Mouse (Mus musculus) forebrain, embryonic 15.5 days (tissue): Measurements from ENCODE around the gene Tnr. TPM values are rescaled to one million over a fixed set of nuclear protein-coding genes. Genes with fewer than 3 reads are reported as not detected.
A peak's percentile ranks its signal among the peaks of the same experiment; 100 is the strongest.

Experiments
- ATAC-seq: fragments of 200-750 bp; cut with Nextera tagmentation; replicated peaks from 2 replicates; pipeline ENCODE4 v1.8.0; 2017; ENCODE audit warnings: mild to moderate bottlenecking, moderate TSS enrichment, moderate library complexity
- H3K27ac ChIP-seq: fragments of 300-500 bp; sonication (generic); replicated peaks from 2 replicates; pipeline ENCODE4 v1.5.1; 2015; ENCODE audit warnings: mild to moderate bottlenecking, inconsistent platforms
- H3K27me3 ChIP-seq: fragments of 300-500 bp; sonication (generic); 2 replicates; pipeline ENCODE4 v1.6.1; 2015; ENCODE audit warnings: inconsistent platforms
- H3K36me3 ChIP-seq: fragments of 300-500 bp; sonication (generic); 2 replicates; pipeline ENCODE4 v1.6.1; 2015; ENCODE audit warnings: mild to moderate bottlenecking, inconsistent platforms
- H3K4me1 ChIP-seq: fragments of 300-500 bp; sonication (generic); 2 replicates; pipeline ENCODE4 v1.6.1; 2015; ENCODE audit warnings: inconsistent platforms
- H3K4me2 ChIP-seq: fragments of 300-500 bp; sonication (generic); replicated peaks from 2 replicates; pipeline ENCODE4 v1.6.1; 2015; ENCODE audit warnings: mild to moderate bottlenecking, inconsistent platforms
- H3K4me3 ChIP-seq: fragments of 300-500 bp; sonication (generic); 2 replicates; pipeline ENCODE4 v1.5.1; 2015; ENCODE audit warnings: mild to moderate bottlenecking, inconsistent platforms
- H3K9ac ChIP-seq: fragments of 300-500 bp; sonication (generic); replicated peaks from 2 replicates; pipeline ENCODE4 v1.6.1; 2015; ENCODE audit warnings: mild to moderate bottlenecking, inconsistent platforms
- H3K9me3 ChIP-seq: fragments of 300-500 bp; sonication (generic); 2 replicates; pipeline ENCODE4 v1.6.1; 2016; ENCODE audit warnings: inconsistent platforms
- WGBS: fragments of 180-500 bp; shearing (Covaris S2); methylation state at CpG from one replicate; pipeline ENCODE4 v1.1.7; 2015; ENCODE audit warnings: mixed read lengths; 5-methylcytosine and 5-hydroxymethylcytosine counted together
- polyA plus RNA-seq: library from polyadenylated mRNA; unstranded; fragments of >200 nt; fragmentation: Nextera tagmentation; extraction: Ambion mirVana; gene quantifications from 2 replicates; pipeline ENCODE4 v1.2.1, GENCODE M21; 2015

Gene Tnr
- polyA plus RNA-seq, 1 experiment from 2014 or later = 6.7 TPM

DNA sequence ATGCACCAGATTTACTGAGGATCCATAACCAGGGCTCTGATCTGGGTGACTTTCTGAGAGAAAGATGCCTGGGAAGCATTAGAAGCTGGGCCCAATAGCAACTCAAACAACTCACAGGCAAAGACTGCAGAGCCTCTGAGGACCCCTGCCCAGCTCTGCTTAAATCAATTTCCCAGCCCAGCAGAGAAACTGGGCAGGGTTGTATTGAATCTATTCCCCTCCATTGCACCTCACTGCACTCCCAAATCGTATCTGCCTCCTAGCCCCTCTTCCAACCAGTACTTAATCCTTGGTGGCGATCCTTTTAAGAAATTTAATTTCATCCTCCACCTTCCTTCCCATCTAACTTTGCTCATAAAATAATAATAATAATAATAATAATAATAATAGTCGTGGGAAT is 253.5 kb downstream of the Tnr start:
- Histone ChIP-seq H3K4me1 (peaks cover 8% of the 10 kb centered on the region; the same call in 1 of the 2 replicates), H3K4me2 (no peak overlapping the region), H3K27me3 (no peaks in the 10 kb centered on the region), H3K27ac (no peak overlapping the region), H3K9me3 (no peaks in the 10 kb centered on the region), H3K4me3 (no peak overlapping the region), H3K9ac (no peak overlapping the region), H3K36me3 (no peaks in the 10 kb centered on the region)
- ATAC-seq = no peak
- 30% methylated on average over 3 of the region's 3 CpGs for WGBS

DNA sequence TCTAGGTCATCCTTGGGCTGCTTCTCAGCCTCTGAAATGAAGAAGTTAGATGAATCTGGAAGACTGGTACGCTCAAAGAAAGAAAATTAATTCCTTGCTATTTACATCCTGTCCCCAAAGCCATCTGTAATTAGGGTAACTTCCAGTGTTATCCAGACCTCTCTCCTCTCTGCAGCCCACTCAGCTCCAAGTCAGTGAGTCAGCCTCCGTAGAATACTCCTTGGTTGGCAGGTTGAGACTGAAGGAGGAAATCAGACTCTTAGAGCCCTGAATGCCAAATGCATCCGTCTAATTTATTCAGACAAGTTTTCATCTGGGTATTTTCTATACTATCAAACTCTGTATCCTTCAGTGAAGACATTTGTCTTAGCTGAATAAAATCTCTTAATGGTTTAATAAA is 255.9 kb downstream of the Tnr start:
- Histone ChIP-seq H3K4me2 (no peak overlapping the region), H3K4me1 (peaks cover 8% of the 10 kb centered on the region; the same call in 1 of the 2 replicates), H3K9ac (no peak overlapping the region), H3K9me3 (no peaks in the 10 kb centered on the region), H3K4me3 (no peak overlapping the region), H3K27ac (no peak overlapping the region), H3K36me3 (no peaks in the 10 kb centered on the region), H3K27me3 (no peaks in the 10 kb centered on the region)
- 83% methylated on average over 3 of the region's 3 CpGs for WGBS
- no peak for ATAC-seq

DNA sequence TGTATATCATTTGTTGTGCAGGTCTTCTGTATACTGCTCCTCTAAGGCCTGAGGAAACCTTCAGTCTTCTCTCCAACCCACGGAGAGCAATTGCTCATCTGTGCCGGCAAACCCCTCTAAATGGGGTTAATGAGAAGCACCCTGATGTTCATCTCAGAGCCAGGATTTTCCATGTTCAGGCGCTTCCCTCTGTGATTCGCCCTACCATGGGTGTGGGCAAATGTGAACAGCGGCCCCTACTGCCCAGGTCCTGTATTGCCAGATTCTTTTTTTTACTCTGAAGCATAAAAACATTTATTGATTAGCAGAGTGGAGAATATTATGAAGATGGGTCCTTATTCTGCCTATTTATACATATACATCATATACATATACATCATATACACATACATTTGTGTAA is 260.3 kb downstream of the Tnr start:
- Histone ChIP-seq H3K9me3 (no peaks in the 10 kb centered on the region), H3K4me3 (no peak overlapping the region), H3K36me3 (no peaks in the 10 kb centered on the region), H3K4me1 (no peaks in the 10 kb centered on the region), H3K9ac (no peak overlapping the region), H3K27me3 (no peaks in the 10 kb centered on the region), H3K4me2 (no peak overlapping the region), H3K27ac (no peak overlapping the region)
- 23% methylated on average over 5 of the region's 5 CpGs for WGBS
- peak; percentile 68 for ATAC-seq

DNA sequence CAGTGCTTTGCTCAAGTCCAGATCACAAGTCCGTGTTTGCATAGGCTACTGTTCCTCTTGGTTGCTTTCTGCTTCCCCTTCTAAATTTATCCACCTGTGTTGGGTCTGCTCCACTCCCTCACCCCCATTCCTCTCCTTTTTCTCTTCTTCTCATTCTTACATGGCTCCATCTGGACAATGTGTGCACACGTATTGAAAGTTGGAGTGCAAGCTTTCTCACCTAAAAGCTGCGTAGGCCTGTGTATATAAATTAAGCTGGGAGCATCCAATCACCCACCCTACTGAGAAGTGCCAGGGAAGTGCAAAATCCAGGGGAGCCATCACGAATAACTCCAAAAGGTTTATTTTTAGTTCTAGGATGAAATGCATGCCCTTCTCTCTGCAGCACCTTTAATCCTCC is 264.7 kb downstream of the Tnr start:
- H3K9me3 ChIP-seq = no peaks in the 10 kb centered on the region
- no peak for ATAC-seq
- WGBS = 72% methylated on average over 4 of the region's 4 CpGs
- H3K27me3 ChIP-seq = no peaks in the 10 kb centered on the region
- no peaks in the 10 kb centered on the region for H3K4me1 ChIP-seq
- no peak overlapping the region for H3K4me3 ChIP-seq
- no peak overlapping the region for H3K27ac ChIP-seq
- no peak overlapping the region for H3K4me2 ChIP-seq
- H3K9ac ChIP-seq = no peak overlapping the region
- H3K36me3 ChIP-seq = no peaks in the 10 kb centered on the region

DNA sequence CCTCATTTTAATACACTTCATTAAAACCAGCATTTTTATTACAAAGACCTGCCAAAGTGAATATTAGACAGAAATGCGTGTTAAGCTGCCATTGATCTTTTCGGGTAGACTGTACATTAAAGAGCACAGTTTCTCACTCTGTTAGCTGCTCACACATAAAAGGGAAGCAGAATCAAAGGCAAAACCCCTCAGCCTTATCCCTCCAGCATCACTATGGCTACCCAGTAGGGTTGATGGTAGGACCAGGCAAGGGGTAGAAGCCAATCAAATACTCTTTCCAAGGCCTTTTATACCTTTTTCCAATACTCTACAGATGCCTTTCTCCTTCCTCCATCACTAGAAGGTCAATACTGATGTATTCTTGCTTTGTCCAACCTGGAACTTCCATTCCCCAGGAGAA is 269.0 kb downstream of the Tnr start:
- no peak overlapping the region for H3K4me2 ChIP-seq
- no peak; the same call in 1 of the 2 replicates for ATAC-seq
- H3K9ac ChIP-seq = no peak overlapping the region
- H3K9me3 ChIP-seq = no peaks in the 10 kb centered on the region
- no peak overlapping the region for H3K4me3 ChIP-seq
- no peaks in the 10 kb centered on the region for H3K4me1 ChIP-seq
- H3K36me3 ChIP-seq = no peaks in the 10 kb centered on the region
- H3K27ac ChIP-seq = no peak overlapping the region
- H3K27me3 ChIP-seq = no peaks in the 10 kb centered on the region
- WGBS = 94% methylated on average over 2 of the region's 2 CpGs

DNA sequence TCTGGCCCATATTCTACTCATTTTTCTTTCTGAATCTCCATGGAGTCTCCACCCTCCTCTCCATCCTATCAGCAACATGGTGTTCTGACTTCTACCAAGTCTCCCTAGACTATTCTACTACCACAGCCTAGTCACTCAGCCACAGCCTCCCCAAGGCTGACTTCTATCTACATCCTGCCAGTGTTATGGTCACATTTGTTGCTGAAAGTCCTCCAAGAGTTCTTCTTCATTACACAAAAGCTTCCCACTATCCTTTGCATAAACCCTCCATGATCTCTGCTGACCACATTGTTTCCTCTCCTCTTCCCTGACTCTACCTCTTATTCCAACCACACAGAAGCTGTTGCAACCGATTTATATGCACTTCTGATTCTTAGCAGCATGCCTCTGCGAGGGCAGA is 272.5 kb downstream of the Tnr start:
- Histone ChIP-seq H3K4me2 (no peak overlapping the region), H3K4me1 (no peaks in the 10 kb centered on the region), H3K9ac (no peak overlapping the region), H3K27me3 (no peaks in the 10 kb centered on the region), H3K27ac (no peak overlapping the region), H3K36me3 (no peaks in the 10 kb centered on the region), H3K9me3 (no peaks in the 10 kb centered on the region), H3K4me3 (no peak overlapping the region)
- 89% methylated on average over 2 of the region's 2 CpGs for WGBS
- ATAC-seq = no peak

DNA sequence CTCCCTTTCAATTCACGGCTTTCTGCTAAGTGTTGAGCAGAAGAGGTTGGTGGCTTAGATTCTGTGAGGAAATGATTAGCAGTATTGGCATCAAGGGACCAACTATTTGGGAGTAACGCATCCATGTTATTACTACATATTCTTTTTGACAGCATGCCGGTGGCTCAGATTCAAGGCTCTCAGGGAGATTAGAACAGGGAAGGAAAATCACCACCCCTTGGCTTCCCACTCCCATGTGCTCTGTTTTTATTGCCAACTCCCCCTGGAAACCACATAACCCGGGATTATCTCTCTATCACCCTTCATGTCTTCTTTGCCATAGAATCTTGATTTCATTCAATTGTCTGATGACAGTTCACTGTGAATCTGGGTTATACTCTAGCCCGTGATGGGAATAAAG is 276.8 kb downstream of the Tnr start:
- ATAC-seq = no peak
- no peaks in the 10 kb centered on the region for H3K4me1 ChIP-seq
- H3K27ac ChIP-seq = no peak overlapping the region
- no peaks in the 10 kb centered on the region for H3K27me3 ChIP-seq
- no peak overlapping the region for H3K4me2 ChIP-seq
- no peak overlapping the region for H3K4me3 ChIP-seq
- WGBS = 81% methylated on average over 5 of the region's 5 CpGs
- H3K36me3 ChIP-seq = no peaks in the 10 kb centered on the region
- H3K9me3 ChIP-seq = no peaks in the 10 kb centered on the region
- no peak overlapping the region for H3K9ac ChIP-seq

DNA sequence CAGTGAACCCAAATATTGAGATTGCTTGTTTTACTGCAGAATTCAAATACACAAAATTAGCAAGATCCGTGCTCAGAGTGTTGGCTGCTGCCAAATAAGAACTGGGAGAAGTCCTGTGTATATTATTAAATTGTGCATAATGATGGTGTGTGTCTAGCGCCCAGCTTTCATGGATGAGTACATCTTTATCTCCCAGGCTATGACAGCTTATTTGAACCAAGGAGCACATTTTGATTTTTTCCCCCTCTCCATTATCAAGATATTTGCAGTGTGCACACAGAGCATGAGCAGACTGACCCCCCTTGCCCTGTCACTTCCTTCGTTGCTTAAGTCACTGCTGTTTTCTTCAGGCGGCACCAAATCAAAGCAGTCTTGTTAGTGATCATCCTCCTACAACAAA is 278.2 kb downstream of the Tnr start:
- H3K4me1 ChIP-seq = no peaks in the 10 kb centered on the region
- no peaks in the 10 kb centered on the region for H3K9me3 ChIP-seq
- no peak overlapping the region for H3K9ac ChIP-seq
- WGBS = 57% methylated on average over 4 of the region's 4 CpGs
- H3K27ac ChIP-seq = no peak overlapping the region
- H3K4me3 ChIP-seq = no peak overlapping the region
- no peaks in the 10 kb centered on the region for H3K27me3 ChIP-seq
- no peak overlapping the region for H3K4me2 ChIP-seq
- no peaks in the 10 kb centered on the region for H3K36me3 ChIP-seq
- no peak; the same call in 1 of the 2 replicates for ATAC-seq

DNA sequence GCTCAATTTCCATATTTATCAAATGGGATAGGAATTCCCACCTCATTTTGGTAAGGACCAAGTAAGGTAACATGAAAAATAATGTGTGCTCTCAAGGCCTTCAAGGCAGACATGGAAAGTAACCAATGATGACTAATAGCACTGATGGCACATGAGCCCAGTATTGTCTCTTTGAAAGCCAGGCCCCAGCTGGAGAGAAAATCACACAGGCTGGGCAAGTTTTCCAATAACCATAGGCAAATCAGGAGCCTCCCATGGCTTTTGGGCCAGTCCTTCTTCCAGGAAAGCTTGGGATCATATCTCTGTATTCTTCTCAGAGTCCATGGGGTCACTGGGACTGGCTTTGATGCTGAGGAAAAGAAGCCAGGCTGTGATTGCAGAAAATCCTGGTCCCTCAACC is 280.1 kb downstream of the Tnr start:
- no peak overlapping the region for H3K4me2 ChIP-seq
- no peaks in the 10 kb centered on the region for H3K9me3 ChIP-seq
- no peaks in the 10 kb centered on the region for H3K27me3 ChIP-seq
- no peaks in the 10 kb centered on the region for H3K36me3 ChIP-seq
- no peak overlapping the region for H3K9ac ChIP-seq
- no peak for ATAC-seq
- H3K4me3 ChIP-seq = no peak overlapping the region
- no peaks in the 10 kb centered on the region for H3K4me1 ChIP-seq
- no peak overlapping the region for H3K27ac ChIP-seq

DNA sequence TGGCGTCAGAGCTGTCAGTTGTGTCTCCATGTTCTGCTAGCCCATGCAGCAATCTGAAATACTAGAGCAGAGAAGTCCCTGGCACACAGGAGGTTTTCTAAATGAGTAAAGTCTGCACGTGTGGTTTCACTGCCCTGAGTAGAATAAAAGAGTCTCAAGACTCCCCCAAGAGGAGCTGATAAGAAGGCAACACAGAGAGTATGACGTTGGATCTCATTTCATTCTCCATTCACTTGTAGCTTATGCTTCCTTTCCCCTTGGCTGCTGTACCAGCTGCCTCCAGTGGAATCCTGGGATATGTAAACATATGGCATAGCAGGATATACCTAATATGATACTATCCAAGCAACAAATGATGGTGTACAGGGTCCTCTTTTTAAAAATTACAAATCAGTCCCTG is 285.9 kb downstream of the Tnr start:
- Histone ChIP-seq H3K36me3 (no peaks in the 10 kb centered on the region), H3K27ac (no peak overlapping the region), H3K9ac (no peak overlapping the region), H3K4me3 (no peak overlapping the region), H3K27me3 (no peaks in the 10 kb centered on the region), H3K4me2 (no peak overlapping the region), H3K9me3 (no peaks in the 10 kb centered on the region), H3K4me1 (peaks cover 9% of the 10 kb centered on the region)
- peak; percentile 52 for ATAC-seq
- WGBS = 57% methylated on average over 3 of the region's 3 CpGs

DNA sequence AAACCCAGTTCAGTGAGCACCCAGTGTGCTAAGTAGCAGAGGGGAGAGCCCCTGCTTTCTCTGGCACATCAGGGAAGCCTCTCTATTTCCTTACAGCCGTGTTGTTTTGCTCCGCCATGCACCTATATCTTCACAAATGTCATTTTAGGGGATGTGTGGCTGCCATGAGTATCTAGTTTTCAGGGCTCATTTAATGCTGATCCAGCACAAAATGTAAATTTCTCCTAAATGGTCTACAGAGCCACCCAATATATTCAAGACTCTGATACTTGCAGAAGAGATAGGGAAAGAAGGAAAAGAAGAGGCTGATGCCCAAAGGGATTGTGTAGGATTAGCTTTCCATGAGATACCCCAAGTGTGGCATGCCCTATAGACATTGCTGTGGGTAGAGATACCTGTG is 288.2 kb downstream of the Tnr start:
- no peak for ATAC-seq
- Histone ChIP-seq H3K4me1 (peaks cover 9% of the 10 kb centered on the region), H3K9ac (no peak overlapping the region), H3K4me2 (no peak overlapping the region), H3K9me3 (no peaks in the 10 kb centered on the region), H3K36me3 (no peaks in the 10 kb centered on the region), H3K27me3 (no peaks in the 10 kb centered on the region), H3K27ac (no peak overlapping the region), H3K4me3 (no peak overlapping the region)
- WGBS = 74% methylated on average over 2 of the region's 2 CpGs

DNA sequence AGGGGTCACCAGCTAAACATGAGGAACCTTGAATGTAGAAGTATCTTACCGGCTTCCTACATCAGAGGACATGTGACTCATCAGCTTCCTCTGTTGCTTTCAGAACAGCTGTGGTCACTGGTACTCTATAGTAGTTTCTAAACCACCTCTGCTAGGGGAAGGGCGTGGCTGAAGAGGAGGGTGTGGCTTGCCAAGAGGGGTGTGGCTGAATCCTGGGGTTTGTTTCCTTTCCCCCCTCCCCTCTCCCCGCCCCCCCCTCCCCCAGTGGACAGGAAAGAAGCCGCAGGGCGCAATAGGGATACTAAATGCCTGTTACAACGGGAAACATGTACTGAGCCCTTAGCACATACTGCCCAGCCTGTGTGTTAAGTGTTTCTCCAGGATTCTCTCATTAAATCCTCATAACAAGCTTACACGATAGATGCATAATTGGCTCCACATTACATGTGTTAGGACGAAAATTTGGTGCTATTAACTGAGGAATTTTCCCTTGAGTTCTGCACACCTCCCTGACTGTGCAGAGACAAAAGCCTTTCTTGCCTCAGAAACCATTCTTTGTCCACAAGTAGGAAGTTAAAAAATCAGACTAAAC is 289.3 kb downstream of the Tnr start:
- WGBS = 4% methylated on average over 8 of the region's 8 CpGs
- H3K4me1 ChIP-seq = peaks cover 9% of the 10 kb centered on the region
- no peak overlapping the region for H3K4me2 ChIP-seq
- no peak overlapping the region for H3K27ac ChIP-seq
- peak; percentile 63 for ATAC-seq
- no peaks in the 10 kb centered on the region for H3K36me3 ChIP-seq
- H3K4me3 ChIP-seq = no peak overlapping the region
- no peaks in the 10 kb centered on the region for H3K9me3 ChIP-seq
- no peaks in the 10 kb centered on the region for H3K27me3 ChIP-seq
- H3K9ac ChIP-seq = no peak overlapping the region

DNA sequence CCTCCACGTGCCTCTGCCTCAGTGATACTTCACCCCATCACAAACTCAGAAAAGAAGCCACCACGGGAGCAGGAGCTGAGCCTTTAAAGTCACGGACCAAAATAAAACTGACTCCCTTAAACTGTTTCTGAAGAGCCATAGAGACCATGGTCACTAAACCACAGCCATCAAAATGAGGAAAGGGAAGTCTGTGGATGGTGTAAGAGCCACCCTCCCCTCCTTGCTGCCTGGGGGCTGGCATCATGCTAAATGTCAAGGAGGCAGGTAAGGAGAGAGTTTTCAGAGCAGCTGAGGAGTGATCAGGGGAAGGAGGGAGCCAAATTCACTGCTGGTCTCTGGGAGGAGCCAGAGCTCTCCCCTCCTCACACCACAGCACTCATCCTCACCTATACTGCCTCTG is 290.8 kb downstream of the Tnr start:
- H3K36me3 ChIP-seq = no peaks in the 10 kb centered on the region
- ATAC-seq = no peak
- H3K9me3 ChIP-seq = no peaks in the 10 kb centered on the region
- peaks cover 10% of the 10 kb centered on the region for H3K4me1 ChIP-seq
- H3K4me3 ChIP-seq = no peak overlapping the region
- no peaks in the 10 kb centered on the region for H3K27me3 ChIP-seq
- no peak overlapping the region for H3K9ac ChIP-seq
- no peak overlapping the region for H3K27ac ChIP-seq
- no peak overlapping the region for H3K4me2 ChIP-seq
- 47% methylated on average over 3 of the region's 3 CpGs for WGBS
